Mouse (Mus musculus): ENCODE data around the gene Aanat. TPM values are rescaled to one million over a fixed set of nuclear protein-coding genes. Genes with fewer than 3 reads are reported as not detected.

Gene Aanat
- polyA plus RNA-seq, 1 experiment from 2014 or later, result 0.51 TPM

DNA sequence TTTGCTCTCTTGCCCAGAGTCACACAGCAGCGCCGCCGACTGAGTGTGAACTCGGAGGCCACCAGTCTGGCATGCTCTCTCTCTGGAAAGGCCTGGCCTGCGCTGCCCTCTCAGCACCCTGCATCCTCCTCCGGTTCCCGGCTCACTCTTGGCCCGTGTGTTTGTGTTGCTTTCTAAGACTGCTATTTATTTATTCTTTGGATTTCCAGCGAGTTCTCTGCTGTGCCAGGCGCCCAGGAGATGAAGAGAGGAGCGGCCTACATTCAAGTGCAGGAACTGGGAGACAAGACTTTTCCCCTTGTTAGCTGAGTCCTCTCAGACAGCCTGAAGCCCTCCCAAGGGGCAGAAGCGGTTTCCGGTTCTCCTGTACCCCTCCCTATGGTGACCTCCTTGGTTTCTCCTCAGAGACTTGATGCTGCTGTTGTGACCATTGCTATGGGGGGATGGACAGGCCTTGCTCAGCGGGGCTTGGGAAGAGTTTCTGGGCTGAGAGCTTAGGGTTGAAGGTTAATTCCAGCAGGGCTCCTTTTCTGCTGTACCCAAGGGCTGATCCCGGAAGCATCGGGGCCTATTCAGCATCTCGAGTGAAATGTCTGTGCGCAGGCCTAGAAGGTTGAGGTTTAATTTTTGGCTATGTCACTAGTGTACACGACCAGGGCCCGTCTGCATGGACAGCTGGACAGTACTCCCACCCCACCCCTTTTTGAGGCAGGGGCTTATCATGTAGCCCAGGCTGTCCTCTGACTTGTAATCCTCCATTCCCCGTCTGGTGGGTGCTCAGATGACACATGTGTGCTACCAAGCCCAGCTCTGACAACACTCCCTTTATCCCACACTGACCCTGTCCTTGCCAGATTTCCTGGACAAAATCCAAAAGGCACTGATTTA lies 58.2 kb downstream of the Aanat start:
- no peak overlapping the region for H3K4me3 ChIP-seq (ENCODE audit: low read length)
- no peaks in the 10 kb centered on the region for H3K9me3 ChIP-seq (ENCODE audit: control insufficient read depth, low read length)
- H3K9ac ChIP-seq (ENCODE audit: low read depth, low read length), result peak overlapping the region; percentile 33
- 44% methylated on average over 21 of the region's 21 CpGs for WGBS
- ATAC-seq, result no peak
- H3K27me3 ChIP-seq (replicated peaks; ENCODE audit: control insufficient read depth, insufficient read depth, low read length), result no peaks in the 10 kb centered on the region
- H3K27ac ChIP-seq (ENCODE audit: low read depth, low read length), result peak overlapping the region; percentile 46; the same call in 1 of the 2 replicates
- peak overlapping the region; percentile 40 for H3K4me2 ChIP-seq (ENCODE audit: low read length)
- H3K4me1 ChIP-seq (ENCODE audit: control insufficient read depth, insufficient read depth, low read depth, low read length), result peaks cover 15% of the 10 kb centered on the region
- no peaks in the 10 kb centered on the region for H3K36me3 ChIP-seq (ENCODE audit: control insufficient read depth, insufficient read depth, low read length)

DNA sequence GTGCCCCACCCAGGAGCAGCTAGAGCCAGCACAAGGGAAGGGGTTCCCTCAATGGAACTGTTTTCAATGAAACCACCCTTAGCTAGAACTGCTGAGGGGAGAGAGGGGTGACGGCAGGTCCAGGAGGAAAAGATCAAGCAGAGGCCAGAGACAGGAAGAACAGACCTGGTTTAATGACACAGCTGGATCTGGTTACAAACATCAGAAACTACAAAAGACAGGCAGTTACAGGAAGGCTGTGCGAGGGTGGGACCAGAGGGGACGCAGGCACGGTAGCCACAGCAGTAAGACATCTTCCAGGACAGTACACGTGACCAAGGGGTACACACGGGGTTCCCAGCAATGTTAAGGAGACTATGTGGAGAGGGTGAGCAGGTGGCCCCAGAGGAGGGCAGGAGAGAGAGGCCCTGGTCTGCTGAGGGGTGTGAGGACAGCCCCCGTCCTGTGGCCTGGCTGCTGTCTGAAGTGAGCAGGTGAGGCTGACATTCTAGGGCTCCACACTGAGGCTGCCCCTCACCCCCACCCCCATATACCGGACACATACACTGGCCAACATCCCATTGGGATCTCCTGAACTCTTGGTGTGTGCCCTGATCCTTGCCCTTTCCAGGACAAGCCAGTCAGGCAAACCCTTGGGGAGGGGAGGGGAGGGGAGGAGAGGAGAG lies 59.3 kb downstream of the Aanat start:
- H3K4me1 ChIP-seq (ENCODE audit: control insufficient read depth, insufficient read depth, low read depth, low read length), result peaks cover 15% of the 10 kb centered on the region
- no peak overlapping the region for H3K4me2 ChIP-seq (ENCODE audit: low read length)
- no peak for ATAC-seq
- H3K9ac ChIP-seq (ENCODE audit: low read depth, low read length), result no peak overlapping the region
- no peak overlapping the region for H3K27ac ChIP-seq (ENCODE audit: low read depth, low read length)
- H3K27me3 ChIP-seq (replicated peaks; ENCODE audit: control insufficient read depth, insufficient read depth, low read length), result no peaks in the 10 kb centered on the region
- H3K36me3 ChIP-seq (ENCODE audit: control insufficient read depth, insufficient read depth, low read length), result no peaks in the 10 kb centered on the region
- H3K4me3 ChIP-seq (ENCODE audit: low read length), result no peak overlapping the region
- no peaks in the 10 kb centered on the region for H3K9me3 ChIP-seq (ENCODE audit: control insufficient read depth, low read length)
- WGBS, result 79% methylated on average over 8 of the region's 8 CpGs

DNA sequence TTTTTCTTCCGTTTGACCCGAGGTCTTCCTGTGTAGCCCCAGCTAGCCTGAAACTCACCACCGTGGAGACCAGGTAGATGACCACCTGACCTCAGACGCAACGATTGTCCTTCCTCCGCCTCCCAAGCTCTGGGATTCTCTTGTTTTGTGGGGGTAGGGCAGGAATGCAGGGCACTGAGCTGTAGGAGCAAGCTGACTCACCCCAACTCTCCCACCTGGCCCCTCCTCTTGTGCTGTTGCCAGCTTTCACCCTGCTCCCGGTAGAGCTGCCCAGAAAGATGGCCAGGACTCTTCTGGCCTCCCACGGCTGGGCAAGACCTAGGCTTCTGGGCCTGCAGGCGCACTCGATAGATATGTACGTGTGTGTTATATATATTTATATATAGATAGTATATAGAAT lies 59.9 kb downstream of the Aanat start:
- WGBS, result 78% methylated on average over 11 of the region's 11 CpGs
- no peak overlapping the region for H3K4me2 ChIP-seq (ENCODE audit: low read length)
- no peaks in the 10 kb centered on the region for H3K9me3 ChIP-seq (ENCODE audit: control insufficient read depth, low read length)
- H3K36me3 ChIP-seq (ENCODE audit: control insufficient read depth, insufficient read depth, low read length), result no peaks in the 10 kb centered on the region
- H3K27ac ChIP-seq (ENCODE audit: low read depth, low read length), result no peak overlapping the region
- H3K4me3 ChIP-seq (ENCODE audit: low read length), result no peak overlapping the region
- H3K27me3 ChIP-seq (replicated peaks; ENCODE audit: control insufficient read depth, insufficient read depth, low read length), result no peaks in the 10 kb centered on the region
- H3K9ac ChIP-seq (ENCODE audit: low read depth, low read length), result no peak overlapping the region
- H3K4me1 ChIP-seq (ENCODE audit: control insufficient read depth, insufficient read depth, low read depth, low read length), result peaks cover 15% of the 10 kb centered on the region
- ATAC-seq, result no peak

DNA sequence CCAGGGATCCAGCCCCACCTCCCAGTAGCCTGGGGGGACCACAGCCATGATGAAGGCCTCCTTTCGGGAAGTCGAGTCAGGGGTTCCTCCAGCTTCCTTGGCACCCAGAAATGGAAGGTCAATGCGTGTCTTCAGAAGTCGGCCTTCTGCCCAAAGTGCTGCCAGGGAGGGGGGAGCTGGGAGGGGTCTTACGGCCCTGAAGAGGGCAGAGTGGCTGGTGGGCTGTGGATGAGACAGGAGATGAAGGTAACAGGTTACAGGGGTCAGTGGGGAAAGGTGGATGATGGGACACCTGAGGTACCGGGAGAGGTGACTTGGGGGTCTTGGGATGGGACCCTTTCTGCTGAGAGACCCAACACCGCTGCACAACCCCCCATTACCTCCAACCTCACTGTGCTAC lies 60.5 kb downstream of the Aanat start:
- WGBS, result 89% methylated on average over 7 of the region's 7 CpGs
- Histone ChIP-seq H3K9me3 (ENCODE audit: control insufficient read depth, low read length) (no peaks in the 10 kb centered on the region), H3K9ac (ENCODE audit: low read depth, low read length) (no peak overlapping the region), H3K36me3 (ENCODE audit: control insufficient read depth, insufficient read depth, low read length) (no peaks in the 10 kb centered on the region), H3K27me3 (replicated peaks; ENCODE audit: control insufficient read depth, insufficient read depth, low read length) (no peaks in the 10 kb centered on the region), H3K27ac (ENCODE audit: low read depth, low read length) (no peak overlapping the region), H3K4me3 (ENCODE audit: low read length) (no peak overlapping the region), H3K4me2 (ENCODE audit: low read length) (no peak overlapping the region), H3K4me1 (ENCODE audit: control insufficient read depth, insufficient read depth, low read depth, low read length) (peaks cover 18% of the 10 kb centered on the region)
- ATAC-seq, result no peak

Other genes starting within 250 kb of the Aanat start
- gene Rnf157, start 173.4 kb upstream of the Aanat start, polyA plus RNA-seq (2015; fragmentation: Nextera tagmentation; extraction: Ambion mirVana), result 27.8 and 28.5 TPM in 2 replicates
- gene Ubald2, start 152.3 kb upstream of the Aanat start, polyA plus RNA-seq (2015; fragmentation: Nextera tagmentation; extraction: Ambion mirVana), result 28.3 and 35.1 TPM in 2 replicates
- 0.38 and 0.40 TPM in 2 replicates for gene Qrich2, start 120.2 kb upstream of the Aanat start, polyA plus RNA-seq (2015; fragmentation: Nextera tagmentation; extraction: Ambion mirVana)
- gene Prpsap1, start 92.2 kb upstream of the Aanat start, polyA plus RNA-seq (2015; fragmentation: Nextera tagmentation; extraction: Ambion mirVana), result 181 and 190 TPM in 2 replicates
- 10.7 and 13.9 TPM in 2 replicates for gene Sphk1, start 55.5 kb upstream of the Aanat start, polyA plus RNA-seq (2015; fragmentation: Nextera tagmentation; extraction: Ambion mirVana)
- gene Ube2o, start 5.0 kb upstream of the Aanat start, polyA plus RNA-seq (2015; fragmentation: Nextera tagmentation; extraction: Ambion mirVana), result 16.4 and 16.6 TPM in 2 replicates
- gene Rhbdf2, start 40.6 kb downstream of the Aanat start, polyA plus RNA-seq (2015; fragmentation: Nextera tagmentation; extraction: Ambion mirVana), result 1.7 and 2.1 TPM in 2 replicates
- gene Prcd, start 67.1 kb downstream of the Aanat start, polyA plus RNA-seq (2015; fragmentation: Nextera tagmentation; extraction: Ambion mirVana), result 3.1 and 4.2 TPM in 2 replicates
- gene Cygb, start 67.9 kb downstream of the Aanat start, polyA plus RNA-seq (2015; fragmentation: Nextera tagmentation; extraction: Ambion mirVana), result 34.4 and 37.4 TPM in 2 replicates
- gene St6galnac1, start 189.1 kb downstream of the Aanat start, polyA plus RNA-seq (2015; fragmentation: Nextera tagmentation; extraction: Ambion mirVana), result not detected in 2 replicates
- gene Mxra7, start 241.6 kb downstream of the Aanat start, polyA plus RNA-seq (2015; fragmentation: Nextera tagmentation; extraction: Ambion mirVana), result 33.7 and 37.7 TPM in 2 replicates

Data from hindbrain, embryonic 16.5 days (tissue).